Mouse (Mus musculus) neutrophil, adult 65 days (primary cell): ENCODE data around the gene Agmo. TPM values are rescaled to one million over a fixed set of nuclear protein-coding genes. Genes with fewer than 3 reads are reported as not detected.

Experiments
- total RNA-seq: library from RNA; stranded (reverse); gene quantifications from 2 replicates; pipeline ENCODE4 v1.2.4, GENCODE M21; 2023

Gene Agmo
- 0.60 TPM in 1 of 2 replicates, not detected in the other for total RNA-seq

DNA sequence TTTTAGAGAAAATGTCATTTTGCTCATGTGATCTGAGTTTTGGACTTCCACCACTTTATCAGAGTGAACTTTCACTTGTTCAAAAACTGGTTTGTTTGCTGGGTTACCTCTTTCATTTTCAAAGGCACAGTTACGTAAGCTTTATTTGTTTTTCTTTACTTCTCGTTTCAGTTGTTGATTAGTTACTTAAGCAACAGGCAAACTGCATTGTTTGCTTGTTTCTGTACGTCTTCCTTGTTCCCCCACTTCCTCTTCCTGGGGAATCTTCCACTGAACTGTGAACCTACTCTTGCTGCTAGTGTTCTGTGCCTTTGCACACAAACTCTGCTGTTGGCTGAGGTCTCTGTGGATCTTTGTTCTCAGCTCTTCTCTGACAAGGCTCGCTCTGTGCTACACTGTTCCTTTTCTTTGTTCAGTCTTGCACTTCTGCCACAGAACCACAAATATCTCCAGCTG, at the start of gene Agmo:
Gene Agmo (plus strand): TSS at position 76 of the 456 bp plus-strand sequence.

Other genes starting within 250 kb of the Agmo start
- gene Meox2, start 133.1 kb upstream of the Agmo start, total RNA-seq, result not detected in 2 replicates